Mouse (Mus musculus) heart, adult 18-20 months (tissue): ENCODE measurements around the gene Zfhx3. TPM values are rescaled to one million over a fixed set of nuclear protein-coding genes. Genes with fewer than 3 reads are reported as not detected.

ENCODE experiments used
- DNase-seq, 2 experiments: peaks; one replicate each; pipeline ENCODE4 v3.0.0; 2021 to 2022; ENCODE audit warnings: mixed read lengths in 1 of 2
- total RNA-seq, 2 experiments: library from RNA; stranded (reverse); gene quantifications; 2 replicates each; pipeline ENCODE4 v1.2.3; 2021

Gene Zfhx3
- total RNA-seq, 2 experiments from 2014 or later: 6.7 to 7.9 TPM

GRCm38 (mm10) chr8:108454561-108455311, 512.3 kb downstream of the Zfhx3 start:
- DNase-seq: no peak

DNA sequence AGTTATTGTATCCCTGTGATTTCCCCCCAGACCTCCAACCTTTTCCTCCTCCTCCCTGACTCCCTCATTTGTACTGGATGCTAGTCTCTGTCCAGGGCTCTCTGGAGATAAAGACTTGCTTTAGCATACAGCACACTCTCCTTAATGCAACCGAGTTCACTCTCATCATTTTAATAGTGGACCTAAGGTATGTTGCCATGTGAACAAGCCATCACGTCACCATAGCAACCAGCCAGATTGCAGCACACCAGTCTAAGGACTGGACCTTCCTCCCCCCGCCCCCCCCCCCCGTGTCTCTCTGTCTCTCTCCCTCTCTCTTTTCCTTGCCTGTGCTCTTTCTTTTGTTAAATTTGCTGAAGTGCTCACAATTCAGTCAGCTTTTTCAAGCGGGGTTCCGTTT, 524.2 kb downstream of the Zfhx3 start:
- no peak for DNase-seq

DNA sequence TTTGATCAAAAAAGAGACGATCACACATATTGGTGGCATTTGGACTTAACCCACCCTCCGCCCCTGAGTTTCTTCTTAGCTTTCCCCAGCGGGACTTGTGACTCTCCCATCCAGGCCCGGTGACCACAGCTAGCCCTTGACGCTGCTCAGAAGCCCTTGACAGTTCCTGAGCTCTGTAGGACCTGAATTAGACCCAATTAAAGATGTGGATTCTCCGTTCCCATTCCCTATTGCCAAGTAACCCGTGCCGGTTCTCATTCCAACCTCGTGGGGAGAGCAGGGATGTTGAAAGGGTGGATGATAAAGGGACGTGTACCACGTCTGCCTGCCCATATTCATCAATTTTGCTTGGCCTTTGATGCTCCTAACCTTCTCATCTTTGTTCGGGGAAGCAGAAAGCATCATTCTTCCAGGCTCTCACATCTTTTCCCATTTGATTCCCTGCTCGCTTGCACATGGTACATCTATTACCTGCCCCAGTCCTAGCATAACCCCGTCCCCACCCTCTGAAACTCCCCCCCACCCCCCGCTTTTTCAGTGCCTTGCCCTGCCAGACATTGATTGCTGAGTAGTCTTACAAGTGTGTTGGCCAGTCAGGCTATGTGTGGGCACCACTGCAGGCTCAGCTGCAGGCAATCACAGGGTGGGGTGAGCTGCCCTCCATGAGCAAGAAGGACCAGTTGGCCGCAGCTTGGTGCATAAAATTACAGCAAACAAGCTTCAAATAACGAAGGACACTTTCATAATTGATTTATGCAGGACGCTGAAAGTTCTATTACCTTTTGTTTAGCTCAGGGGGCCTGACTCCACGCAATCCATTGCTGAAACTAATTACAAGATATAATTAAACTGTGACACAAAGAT, 525.0 kb downstream of the Zfhx3 start:
- no peak for DNase-seq

- no peak for DNase-seq
These were observed 527.8 kb downstream of the Zfhx3 start for GRCm38 (mm10) chr8:108470269-108470668.

DNA sequence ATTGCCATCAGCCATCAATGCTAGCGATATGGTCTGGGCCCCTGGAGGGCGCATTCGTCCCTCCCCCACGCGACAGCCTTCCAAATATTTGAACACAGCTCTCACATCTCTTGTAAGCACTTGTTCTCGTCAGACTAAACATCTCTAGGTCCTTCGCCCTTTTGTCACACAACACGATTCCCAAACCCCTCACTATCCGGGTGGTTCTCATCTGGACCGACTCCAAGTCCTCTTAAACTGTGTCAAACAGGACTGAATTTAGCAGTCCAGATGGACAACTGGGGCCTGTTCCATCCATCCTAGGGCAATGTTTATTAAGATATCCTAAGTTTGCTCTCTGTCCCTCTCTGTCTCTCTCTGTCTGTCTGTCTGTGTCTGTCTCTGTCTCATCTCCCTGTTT, 532.1 kb downstream of the Zfhx3 start:
- DNase-seq: no peak

DNA sequence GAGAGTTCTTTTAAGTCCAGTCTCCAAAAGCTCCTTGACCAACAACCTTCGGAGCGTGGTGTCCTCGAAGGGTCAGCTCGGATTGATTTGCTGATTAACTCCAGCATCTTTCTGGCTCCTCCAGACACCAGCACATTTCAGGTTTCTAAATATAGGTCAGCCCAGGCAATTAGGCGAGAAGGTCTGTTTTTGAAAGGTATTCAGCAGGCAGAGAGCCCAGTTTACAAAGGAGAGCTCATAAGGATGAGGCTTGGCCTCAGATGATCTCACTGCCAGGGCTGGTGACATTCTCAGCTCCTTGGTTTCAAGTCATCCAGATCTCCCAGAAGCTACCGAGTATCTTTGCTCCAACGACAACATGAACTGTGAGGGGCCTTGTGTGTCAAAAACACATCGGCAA, 535.7 kb downstream of the Zfhx3 start:
- no peak for DNase-seq

DNA sequence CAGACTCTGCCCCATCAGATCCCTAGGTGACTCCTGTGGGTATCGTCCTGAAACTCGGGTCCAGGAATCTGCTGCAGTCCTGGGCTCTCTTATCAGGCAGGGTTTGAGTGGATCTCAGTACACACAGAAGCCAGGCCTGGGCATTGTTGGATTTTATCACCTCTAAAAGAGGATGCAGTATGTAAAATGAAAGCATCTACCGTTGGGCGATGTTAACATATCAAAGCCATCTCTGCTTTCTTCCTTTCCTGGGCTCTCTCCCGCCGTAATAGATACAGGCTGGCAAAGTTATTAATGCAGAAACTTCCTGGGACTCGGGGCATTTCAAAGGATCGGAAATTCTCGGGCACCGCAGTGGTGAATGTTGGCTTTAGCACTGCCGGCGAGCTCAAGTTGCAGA, 537.7 kb downstream of the Zfhx3 start:
- DNase-seq: no peak

DNA sequence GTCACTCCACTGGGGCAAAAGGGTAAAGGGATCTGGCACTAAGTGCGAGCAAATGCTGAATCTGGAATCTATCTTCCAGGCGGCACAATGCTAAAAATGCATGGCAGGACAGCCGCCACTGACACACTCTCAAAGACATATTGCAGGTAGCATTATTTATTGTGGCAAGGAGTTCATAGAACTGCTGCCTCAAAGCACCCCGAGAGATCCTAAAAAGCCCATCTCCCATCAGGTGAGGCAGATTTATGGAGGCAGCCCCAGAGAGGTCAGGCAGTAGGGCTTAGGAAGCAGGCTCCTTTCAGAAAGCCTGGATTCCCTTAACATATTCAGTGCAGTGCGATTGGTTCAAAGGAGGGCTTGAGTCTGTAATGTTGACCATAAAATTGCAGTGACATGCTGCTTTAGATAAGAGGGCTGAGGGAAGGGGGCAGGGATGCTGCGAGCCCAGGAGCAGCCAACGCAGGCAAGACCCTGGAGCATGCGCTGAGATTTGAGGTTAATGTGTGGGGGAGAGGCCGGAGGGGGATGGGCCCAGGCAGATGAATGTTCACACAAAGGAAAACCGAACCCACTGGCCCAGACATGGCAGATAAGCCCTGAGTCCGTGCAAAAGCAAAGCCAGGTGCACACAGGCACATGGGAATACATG, 538.8 kb downstream of the Zfhx3 start:
- no peak for DNase-seq

GRCm38 (mm10) chr8:108496101-108496500, 553.7 kb downstream of the Zfhx3 start:
- DNase-seq: no peak

DNA sequence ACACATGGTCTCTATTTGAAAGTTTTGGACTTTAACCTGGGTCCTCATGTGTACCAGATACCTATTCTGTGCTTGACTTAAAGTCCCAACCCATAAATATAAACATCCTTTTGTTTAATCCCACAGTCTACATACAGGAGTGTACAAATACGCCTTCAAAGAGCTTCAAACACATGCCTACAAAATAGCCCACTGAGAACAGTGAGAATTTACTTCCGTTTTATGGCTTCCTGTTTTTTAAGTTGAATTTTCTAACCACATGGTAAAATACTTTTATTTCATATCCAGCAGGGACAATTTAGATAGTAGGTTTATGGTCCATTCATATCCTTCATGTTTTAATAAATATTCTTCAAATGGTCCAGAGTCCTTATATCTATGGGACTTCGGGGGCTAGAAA, 564.3 kb downstream of the Zfhx3 start:
- DNase-seq: no peak

- no peak for DNase-seq
These were observed 565.3 kb downstream of the Zfhx3 start for GRCm38 (mm10) chr8:108507769-108508168.

DNA sequence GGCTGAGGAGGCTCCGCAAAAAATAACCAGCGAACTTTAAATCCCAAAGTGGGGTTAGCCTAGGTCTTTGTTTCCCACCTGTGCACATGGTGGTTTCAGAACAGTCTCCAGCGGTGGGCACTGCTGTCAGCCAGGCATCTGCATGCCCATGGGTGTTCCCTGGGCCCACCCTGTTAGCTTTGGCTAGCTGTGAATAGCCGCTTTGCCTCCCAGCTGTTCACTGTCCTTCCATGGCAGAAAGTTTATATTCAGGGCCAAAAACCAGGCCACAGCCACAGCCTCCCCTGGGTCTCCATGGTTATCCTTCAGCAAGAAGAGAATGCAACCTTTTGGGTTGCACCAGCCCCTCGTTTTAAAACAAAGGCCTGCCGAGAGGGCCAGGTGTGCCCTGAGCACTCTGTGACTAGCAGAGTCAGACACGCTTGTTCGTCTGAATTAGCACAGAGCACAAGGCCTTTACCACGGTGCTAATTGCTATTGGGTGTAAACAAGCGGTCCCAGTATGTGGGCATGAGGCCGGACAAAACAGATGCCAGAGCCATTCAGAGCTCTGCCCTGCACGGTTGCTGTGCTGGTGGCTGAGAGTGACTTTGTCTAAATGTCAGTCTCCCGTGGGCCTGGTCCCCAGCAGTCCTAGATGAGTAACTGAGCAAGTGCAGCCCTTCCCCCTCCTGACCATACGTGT, 568.3 kb downstream of the Zfhx3 start:
- no peak for DNase-seq

DNA sequence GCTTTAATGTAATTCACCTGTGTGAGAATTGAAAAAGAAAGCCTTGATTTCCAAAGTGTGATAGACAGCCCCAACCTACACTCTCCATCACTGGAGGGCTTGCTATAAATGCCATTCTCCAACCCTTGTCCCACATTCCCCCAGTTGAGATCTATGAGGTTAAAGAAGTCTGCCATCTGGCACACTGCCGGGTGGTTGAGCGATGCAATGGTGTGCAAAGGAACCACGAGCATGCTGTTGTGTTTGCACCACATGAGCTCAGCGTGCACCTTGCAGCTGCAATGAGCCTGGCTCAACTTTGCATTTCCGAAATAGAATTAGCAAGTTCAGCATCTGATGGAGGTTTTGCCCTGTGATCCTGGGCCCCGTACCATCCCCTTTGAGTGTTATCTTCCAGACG, 575.7 kb downstream of the Zfhx3 start:
- DNase-seq: no peak

- DNase-seq: no peak
These were observed 579.6 kb downstream of the Zfhx3 start for GRCm38 (mm10) chr8:108522050-108522449.

DNA sequence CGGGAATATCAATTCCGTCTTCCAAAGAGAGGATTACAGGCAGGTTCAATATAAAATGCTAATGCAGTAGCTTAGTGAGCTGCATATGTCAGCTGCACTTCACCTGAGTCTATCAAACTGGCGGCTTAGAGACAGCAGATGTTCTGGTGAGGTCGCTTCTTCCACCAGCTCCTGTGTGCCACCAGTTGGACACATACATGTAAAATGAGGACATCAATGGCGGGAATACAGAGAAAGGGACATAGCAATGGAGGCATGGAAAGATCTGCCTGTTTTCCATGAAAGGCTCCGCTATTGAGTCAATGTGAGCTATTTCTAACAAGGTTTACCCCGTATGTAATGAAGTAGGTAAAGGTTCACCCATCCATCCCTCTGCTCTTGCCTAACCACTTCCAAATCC, 587.0 kb downstream of the Zfhx3 start:
- DNase-seq: no peak

- no peak for DNase-seq
These were observed 592.9 kb downstream of the Zfhx3 start for GRCm38 (mm10) chr8:108535121-108535876.

- DNase-seq: no peak
These were observed 593.7 kb downstream of the Zfhx3 start for GRCm38 (mm10) chr8:108536186-108536585.

DNA sequence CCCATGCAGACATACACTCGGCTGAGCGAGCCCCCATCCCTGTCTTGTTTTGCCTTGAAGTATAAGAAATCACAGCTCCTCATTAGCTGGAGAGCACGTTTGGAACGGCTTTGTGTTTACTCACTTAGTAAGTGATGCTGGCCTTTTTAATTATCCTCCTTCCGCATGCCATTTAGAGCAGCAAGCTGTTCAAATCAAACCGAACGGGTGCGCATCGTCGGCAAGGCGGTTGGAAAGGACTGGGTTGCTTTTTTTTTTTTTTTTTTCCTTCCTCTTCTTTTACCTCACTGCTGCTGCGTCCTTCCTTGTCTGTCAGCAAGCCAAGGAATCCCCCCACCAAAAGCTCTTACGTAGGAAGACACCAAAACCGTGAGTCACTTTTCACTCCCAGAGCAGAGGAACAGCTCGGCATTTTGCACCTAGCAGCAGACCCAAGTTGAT, 594.5 kb downstream of the Zfhx3 start:
- no peak for DNase-seq

DNA sequence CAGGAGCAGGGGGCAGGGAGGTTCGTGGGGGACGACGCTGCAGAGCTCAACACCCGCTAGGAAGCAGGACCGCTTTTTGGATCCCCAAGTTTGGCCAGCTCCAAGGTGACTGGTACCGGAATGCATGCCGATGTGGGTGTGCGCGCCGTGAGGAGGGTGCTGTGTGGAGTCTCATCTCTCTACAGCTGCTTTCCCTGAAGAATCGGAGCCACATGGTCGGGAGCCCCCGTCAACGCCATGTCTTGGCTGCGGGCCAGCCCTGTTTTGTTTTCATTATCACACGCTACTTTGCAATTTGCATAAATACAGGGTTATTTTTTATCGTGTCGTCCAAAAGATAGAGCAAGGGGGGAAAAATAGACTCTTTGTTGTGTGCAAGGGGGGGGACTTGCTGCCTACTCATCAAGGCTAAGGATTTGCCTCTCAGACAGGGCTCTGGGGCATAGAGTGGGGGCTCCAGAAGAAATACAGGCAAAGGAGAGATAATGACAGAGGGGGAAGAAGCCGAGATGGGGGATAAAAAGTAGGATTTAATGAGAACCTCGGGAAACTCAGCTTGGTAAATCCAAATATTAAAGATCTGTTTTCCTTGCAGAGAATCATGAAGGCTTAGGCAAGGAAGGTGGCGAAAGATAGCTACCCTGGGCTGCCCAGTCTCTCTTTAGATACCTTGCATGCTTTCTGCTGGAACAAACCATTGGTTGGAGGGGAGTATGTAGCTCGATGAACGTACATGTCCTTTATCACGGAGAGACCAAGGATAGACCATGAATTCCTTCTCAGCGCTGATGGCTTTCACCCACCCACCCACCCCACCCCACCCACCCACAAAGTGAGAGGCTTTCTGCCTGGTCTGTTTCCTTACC, 595.5 kb downstream of the Zfhx3 start:
- DNase-seq: no peak

GRCm38 (mm10) chr8:108538929-108539555, 596.6 kb downstream of the Zfhx3 start:
- no peak for DNase-seq
